Mouse (Mus musculus): Measurements from ENCODE around the gene Fbxl15.

Gene Fbxl15

GRCm38 (mm10) chr19:46322144-46322995, 5.6 kb upstream of the Fbxl15 start:
- intact Hi-C loops (cut with DNase I) = no loop called here

DNA sequence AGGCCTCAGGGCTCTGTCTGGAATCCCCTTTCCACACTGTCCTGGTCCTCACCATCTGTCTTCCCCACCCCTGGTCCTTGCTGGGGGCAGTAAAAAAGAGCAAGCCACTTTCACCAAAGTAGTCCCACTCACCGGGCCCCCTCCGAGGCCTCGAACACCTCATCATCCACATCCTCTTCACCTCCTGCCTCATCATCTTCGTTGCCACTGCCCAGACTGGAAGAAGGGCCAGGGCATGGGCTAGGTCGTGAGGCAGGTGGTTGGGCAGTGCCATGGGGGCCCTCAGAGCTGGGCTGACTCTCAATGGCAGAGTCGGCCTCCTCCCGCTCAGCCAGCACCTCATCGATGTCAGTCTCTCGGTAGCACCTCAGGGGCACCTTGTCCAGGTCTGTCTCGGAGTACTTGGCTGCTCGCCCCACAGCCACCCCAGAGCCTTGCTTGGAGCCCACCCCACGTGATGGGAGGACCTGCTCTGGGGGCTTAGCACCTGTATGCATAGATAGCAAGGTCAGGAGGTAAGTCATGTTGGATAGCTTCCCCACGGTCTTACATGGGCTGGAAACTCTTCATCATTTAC, 4.9 kb upstream of the Fbxl15 start:
- intact Hi-C loops (cut with DNase I) = no loop called here

DNA sequence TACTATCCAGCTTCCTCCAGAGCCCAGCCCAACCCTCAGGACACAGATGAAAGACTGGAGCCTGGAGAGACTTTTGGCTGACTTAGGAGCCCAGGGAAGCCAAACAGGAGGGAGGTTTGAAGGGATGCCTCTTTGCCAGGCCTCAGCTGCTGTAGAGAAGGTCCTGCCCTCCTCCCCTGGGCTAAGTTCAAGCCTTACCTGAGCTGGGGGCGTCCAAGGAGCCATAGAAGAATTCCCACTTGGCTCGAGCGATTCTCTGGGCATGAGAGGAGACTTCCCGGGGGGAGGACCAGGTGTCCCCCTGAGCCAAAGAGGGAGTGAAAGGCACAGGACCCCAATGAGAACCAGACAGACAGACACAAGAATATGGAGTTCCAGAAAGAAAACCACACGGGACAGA, 4.3 kb upstream of the Fbxl15 start:
- intact Hi-C loops (cut with DNase I) = no loop called here

DNA sequence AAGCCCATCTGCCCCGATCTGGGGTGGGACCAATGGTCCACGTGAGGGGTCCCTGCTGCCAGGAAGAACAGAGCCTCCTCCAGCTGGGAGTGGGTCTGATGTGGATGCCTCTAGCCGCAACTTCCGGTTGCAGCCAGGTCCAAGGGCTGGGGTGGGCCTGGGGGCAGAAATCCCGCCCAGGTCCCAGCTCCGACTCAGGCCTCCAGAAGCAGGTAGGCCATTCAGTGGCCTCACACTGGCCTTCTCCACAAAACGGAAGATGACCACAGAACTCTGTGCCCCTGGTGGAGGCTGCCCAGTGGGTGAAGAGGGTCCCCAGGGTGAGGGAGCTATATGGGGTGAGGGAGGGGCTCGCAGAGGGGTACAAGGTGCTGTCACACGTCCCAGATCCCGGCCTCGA, 3.6 kb upstream of the Fbxl15 start:
- intact Hi-C loops (cut with DNase I) = no loop called here

- intact Hi-C loops (cut with DNase I) = no loop called here
Measured at GRCm38 (mm10) chr19:46324918-46325317, 3.1 kb upstream of the Fbxl15 start.

DNA sequence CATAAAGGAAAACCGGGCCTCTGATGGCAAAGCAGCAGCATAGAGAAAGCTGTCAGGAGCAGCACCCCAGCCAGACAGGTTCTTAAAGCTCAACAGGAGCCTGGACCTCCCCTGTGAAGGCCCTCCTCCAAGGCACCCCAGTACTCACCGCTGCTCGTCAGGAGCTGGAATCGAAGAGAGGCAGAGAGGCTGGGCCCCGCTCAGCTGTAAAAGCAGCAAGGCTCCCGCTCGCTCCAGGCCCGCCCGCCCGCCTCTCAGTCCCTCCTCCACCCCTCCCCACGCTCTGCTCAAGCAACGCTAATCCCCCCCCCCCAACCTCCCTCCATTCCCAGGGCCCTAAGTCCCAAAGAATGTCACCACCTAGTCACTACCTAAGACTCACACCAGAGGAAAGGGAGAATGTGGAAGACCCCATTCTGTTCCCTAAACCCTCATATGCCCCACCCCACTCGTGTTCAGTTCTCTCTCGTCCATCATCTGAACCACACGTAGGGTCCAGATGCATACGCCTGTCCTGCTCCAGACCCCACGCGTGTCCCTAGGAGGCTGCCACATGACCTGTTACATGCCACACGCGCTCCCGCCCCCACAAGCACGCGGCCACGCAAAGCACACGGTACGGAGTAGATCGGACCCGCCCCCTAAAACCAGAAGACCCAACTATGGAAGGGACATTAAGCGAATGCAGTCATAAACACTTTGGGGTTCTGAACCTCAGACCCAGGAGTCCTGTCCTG, 1.8 kb upstream of the Fbxl15 start:
- intact Hi-C loops (cut with DNase I) = no loop called here

- intact Hi-C loops (cut with DNase I) = no loop called here
Measured at GRCm38 (mm10) chr19:46326756-46327305, 1.2 kb upstream of the Fbxl15 start, which contains the start of gene Psd. Psd (minus strand) TSS chr19:46327156.

DNA sequence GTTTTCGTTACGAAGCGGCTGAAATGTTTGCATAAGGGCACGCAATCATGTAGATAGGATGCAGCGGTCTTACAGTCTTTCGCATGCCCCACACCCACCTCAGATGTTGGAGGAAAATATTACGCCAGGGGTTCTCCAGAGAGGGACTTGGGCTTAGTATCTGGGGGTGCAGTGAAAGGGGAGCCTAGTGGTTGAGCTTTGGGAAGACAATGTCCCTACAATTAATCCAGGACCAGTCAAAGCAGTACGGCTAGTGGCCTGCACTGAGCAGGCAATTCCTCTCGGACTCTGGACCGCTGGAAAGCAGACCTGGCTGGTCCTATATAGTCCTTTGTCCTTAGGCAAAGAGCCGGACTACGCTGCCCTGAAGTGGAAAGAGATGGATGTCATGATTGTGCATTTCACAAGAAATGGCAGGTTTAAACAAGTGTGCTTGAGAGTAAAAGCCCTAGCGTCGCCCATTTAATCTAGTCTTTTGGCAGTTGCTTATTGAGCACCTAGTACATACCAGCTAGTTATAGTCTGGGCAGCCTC, 386 bp upstream of the Fbxl15 start:
- intact Hi-C loops (cut with DNase I) = no loop called here

DNA sequence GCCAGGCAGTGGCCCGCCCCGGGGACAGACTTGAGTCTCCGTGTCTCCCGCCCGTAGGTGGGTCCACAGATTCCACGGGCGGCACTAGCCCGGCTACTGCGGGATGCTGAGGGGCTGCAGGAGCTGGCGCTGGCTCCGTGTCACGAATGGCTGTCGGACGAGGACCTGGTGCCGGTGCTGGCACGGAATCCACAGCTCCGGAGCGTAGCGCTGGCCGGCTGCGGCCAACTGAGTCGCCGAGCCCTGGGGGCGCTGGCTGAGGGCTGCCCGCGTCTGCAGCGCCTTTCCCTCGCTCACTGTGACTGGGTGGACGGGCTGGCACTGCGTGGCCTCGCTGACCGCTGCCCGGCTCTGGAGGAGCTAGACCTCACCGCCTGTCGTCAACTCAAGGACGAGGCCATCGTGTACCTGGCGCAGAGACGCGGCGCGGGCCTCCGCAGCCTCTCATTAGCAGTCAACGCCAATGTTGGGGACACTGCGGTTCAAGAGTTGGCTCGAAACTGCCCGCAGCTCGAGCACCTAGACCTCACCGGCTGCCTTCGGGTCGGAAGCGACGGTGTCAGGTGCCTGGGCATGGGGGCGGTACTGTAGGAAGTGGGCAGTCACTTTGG, 1.2 kb downstream of the Fbxl15 start:
- intact Hi-C loops (cut with DNase I) = no loop called here

DNA sequence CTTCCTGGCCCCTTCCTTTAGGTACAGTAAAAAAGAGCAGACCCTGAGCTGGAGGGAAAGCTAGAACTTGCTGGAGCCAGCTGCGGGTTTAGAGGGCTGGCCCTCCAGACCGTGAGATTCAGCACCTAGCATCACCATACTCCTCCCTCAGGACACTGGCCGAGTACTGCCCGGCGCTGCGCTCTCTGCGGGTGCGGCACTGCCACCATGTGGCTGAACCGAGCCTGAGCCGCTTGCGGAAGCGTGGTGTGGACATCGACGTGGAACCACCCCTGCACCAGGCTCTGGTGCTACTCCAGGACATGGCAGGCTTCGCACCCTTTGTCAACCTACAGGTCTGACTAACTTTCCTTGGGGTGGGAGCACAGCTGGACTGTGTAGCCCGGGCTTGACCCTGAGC, 2.0 kb downstream of the Fbxl15 start:
- intact Hi-C loops (cut with DNase I) = loop anchor here (1.0 to 5.0 kb wide), 2 partner anchors 26 to 37 kb away; partner anchors contain the start of gene Nfkb2

DNA sequence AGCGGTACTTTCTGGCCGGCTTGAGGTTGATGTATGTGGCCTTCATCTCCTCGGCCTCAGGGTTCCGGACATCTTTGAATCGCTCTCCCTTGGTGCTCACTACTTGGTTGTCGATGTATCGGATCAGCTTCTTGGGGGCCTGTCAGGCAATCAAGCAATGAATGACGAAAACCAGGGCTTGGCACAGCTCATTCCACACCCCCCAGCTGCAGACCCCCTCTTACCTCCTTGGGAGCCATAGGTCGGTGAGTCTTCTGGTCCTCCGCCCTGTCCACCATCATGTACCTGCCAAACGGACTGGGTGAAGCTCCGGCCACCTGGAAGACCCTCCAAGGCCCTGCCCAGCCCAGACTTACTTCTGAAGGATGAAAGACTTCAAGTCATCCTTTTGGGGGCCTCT, 2.7 kb downstream of the Fbxl15 start:
- intact Hi-C loops (cut with DNase I) = loop anchor here (1.0 to 5.0 kb wide), 2 partner anchors 26 to 37 kb away; partner anchors contain the start of gene Nfkb2

GRCm38 (mm10) chr19:46331326-46331725, 3.3 kb downstream of the Fbxl15 start:
- intact Hi-C loops (cut with DNase I) = loop anchor here (5.0 kb wide), 1 partner anchor 36 kb away; no protein-coding TSS in a partner anchor

- intact Hi-C loops (cut with DNase I) = loop anchor here (5.0 kb wide), 1 partner anchor 35 kb away; no protein-coding TSS in a partner anchor
Measured at GRCm38 (mm10) chr19:46331936-46332335, 4.0 kb downstream of the Fbxl15 start.

DNA sequence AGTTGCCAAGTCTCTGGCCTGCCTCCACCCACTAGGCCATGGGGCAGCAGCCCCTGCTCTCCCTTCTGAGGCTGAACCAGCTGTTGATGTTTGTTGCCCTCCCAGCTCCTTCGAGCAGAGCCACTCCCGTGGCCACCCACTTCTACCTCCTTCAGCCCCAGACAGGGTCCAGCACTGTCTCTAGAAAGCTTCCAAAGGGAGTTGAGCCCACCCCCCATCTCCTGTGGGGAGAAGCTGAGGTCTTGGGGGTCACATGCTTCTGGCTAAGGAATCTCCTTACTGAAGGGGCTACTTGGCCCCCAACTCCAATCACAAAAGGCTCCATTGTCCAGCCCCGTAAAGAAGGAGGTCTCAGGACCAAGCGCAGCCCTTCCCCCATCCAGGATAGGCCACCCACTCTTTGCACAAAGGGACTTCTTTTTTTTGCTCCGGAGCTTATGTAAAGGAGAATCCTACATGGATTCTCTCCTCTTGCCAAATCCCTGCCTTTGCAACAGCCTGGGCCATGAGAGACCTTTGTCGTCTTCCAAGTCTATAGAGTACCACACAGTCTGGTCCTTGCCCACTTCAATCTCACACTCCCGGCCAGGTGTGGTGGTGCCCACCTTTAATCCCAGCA, 4.8 kb downstream of the Fbxl15 start:
- intact Hi-C loops (cut with DNase I) = loop anchor here (5.0 kb wide), 1 partner anchor 34 kb away; no protein-coding TSS in a partner anchor

DNA sequence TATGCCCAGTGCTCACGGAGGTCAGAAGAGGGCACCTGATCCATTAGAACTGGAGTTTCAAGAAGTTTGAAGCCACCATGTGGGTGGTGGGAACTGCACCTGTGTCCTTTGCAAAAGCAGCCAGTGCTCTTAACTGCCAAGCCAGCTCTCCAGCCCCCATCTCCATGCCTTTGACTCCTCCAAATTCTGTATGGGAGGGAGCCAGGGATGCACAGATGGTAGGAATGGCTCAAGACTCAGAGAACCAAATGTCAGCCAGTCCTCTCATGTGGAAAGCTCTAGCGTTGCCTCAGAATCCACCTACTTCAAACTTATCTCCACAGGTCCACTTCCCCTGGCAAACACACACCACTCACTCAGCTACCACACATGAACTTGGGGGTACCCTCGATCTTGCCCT, 5.9 kb downstream of the Fbxl15 start:
- intact Hi-C loops (cut with DNase I) = loop anchor here (5.0 kb wide), 1 partner anchor 33 kb away; no protein-coding TSS in a partner anchor

GRCm38 (mm10) chr19:46337719-46338330, 9.8 kb downstream of the Fbxl15 start:
- intact Hi-C loops (cut with DNase I) = no loop called here

DNA sequence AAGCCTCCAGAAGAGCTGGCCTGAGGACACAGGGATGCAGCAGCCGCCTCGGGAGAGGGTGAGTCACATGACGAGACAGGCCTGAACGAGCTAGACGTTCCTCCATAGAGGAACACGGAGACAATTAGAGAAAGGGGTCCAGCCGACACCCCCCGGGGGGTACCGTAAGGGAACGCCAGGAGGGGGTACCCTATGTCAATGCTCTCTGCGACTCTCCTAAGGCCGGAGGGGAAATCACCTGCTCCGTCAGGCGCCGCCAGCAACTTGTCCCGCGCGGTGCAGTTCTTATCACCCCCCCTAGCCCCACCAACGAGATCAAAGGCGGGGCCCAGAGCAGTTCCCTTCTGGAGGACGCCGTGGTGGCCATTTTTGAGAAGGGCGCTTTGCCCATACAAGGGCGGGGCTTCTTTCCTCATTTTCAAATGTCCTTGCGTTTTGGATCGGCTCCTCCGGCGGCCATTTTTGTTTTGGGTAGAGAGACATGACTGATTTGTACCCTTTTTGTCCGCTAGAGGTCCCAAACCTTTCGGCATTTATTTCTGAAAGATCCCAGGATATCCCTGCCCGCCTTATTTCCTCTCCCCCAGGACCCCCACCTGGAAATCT, 10.4 kb downstream of the Fbxl15 start, which contains the start of gene Cuedc2:
TSS of gene Cuedc2 (minus strand) at position 372 of the 606 bp plus-strand sequence.
- intact Hi-C loops (cut with DNase I) = no loop called here

DNA sequence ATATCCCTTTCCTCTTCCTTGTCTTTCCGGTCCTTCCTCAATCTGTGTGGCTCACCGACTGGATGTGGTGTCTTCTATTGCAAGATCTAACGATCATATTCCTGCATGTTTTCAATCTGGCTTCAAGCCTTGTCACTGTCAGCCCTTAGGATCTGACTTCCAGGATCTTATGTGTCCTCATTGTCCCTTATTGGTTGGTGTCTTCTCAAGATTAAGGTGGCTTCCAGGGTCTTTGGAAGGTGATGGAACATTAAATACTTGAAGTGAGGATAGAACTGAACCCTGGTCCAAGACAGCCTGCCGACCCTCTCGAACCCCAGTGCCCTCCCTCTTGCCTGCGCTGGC, 10.9 kb downstream of the Fbxl15 start:
- intact Hi-C loops (cut with DNase I) = no loop called here

DNA sequence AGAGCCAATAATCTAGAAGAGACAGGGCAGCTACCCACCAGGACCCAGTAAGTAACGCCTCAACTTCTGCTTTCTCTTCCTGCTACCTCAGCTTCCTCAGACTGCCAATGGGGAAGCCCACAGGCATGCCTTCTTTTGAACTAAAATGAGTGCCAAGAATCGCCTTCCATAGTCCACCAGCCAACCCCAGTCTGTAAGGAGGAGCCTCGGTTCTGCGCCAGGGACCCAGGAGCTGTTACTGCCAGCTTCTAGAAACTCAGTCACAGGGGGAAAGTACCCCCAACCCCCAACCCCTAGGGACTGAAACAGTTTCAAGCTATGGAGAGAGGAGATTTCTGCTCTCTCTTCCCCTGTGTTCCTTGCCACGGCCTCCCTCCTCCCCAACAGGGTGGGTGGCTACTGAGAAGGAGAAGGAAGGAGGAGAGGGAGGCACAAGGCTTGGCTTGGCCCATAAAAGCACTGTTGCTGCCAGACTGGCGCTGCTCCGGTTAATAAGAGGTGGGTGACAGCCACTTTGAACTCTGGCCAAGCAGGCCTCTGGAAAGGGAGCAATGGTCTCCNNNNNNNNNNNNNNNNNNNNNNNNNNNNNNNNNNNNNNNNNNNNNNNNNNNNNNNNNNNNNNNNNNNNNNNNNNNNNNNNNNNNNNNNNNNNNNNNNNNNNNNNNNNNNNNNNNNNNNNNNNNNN, 11.4 kb downstream of the Fbxl15 start:
- intact Hi-C loops (cut with DNase I) = no loop called here

Data from adrenal gland (tissue).